Mouse (Mus musculus) urinary bladder, adult 18-20 months (tissue): ENCODE measurements around the gene Fastkd5.
A peak's percentile ranks its signal among the peaks of the same experiment; 100 is the strongest.

Source experiments
- DNase-seq, 2 experiments: peaks; one replicate each; pipeline ENCODE4 v3.0.0; 2022; ENCODE audit warnings: low spot score in 2 of 2, mixed read lengths in 2 of 2

Gene Fastkd5

DNA sequence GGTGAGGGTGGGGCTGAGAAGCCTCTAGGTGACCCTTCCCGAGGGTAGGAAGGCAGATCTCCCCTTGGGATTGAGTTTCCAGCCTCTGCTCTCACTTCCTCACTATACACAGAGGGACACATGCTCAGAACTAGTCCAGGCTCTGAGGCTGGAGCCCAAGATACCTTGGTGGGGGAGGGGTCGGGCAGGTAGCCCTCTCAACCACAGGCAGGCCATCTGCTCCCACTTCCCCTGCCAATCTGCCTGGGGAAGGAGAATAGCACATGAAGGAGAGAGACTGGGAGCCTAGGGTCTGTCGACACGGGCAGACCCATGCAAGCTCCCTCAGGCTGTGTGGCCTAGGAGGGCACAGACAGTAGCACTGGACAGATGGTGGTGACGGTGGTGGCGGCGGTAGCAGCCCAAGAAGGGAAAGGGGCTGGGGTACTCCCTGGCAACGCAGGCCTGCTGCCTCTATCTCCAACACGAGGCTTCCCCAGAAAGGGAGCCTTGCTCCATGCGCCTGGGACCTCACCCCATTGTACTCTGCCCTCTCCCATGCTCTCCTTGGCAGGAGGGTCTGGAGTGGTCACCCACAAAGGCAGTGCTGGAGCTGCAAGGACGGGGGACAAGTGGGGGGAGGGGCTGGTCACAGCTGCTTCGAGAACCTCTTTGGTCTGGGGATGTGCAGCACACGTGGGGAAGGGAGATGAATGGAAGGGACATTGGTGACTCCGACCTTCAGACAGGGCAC lies 4.3 kb upstream of the Fastkd5 start:
- no peak for DNase-seq

DNA sequence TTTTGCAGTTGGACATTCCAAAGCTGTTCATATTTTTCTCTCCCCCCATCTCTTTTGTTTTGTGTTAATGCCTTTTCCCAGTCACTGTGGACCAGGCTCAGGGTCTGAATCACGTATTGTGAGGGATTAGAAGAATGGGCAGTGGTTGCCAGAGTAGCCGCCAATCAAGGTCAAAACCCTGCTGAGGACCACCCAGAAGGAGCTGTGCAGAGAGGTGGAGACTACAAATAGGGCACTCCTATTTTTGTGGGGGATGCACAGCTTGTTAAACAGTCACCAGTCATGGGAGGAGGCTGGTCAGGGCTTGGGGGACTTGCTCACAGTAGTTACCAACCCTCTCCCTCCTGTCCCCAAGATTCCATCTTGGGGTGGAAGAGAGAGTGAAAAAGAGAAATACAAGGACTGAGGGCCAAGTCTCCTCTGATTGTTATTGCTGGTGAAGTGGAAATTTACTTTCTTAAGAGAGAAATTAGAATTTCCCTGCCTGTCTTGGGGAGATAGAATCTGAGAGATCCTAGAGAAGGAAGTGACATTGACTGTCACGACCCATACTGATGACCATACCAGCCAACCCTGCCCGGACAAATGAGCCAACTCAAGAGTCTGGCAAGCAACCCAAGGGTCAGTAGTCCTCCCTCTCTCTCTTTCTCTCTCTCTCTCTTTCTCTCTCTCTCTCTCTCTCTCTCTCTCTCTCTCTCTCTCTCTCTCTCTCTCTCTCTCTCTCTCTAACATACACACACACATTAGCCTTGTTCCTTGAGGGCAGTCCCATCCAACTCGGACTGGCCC lies 3.3 kb upstream of the Fastkd5 start:
- no peak for DNase-seq

DNA sequence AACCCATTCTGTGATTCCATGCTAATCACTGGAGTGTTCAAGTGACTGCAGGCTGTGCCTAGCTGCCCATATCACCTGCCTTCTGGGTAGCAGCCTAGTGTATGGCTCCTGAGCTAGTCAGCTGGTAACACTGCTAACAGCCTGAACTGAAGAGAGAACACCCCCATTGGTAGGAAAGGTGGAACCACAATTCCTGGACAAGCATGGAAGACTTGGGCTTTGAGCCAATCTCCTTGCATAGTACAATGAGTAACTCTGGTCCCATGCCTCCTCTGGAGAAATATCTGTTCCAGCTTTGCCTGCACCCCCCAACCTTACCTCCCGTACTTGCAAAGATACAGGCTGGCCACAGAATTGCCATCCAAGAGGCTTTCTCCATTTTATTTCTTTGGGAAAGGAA lies 2.6 kb upstream of the Fastkd5 start:
- DNase-seq: no peak

DNA sequence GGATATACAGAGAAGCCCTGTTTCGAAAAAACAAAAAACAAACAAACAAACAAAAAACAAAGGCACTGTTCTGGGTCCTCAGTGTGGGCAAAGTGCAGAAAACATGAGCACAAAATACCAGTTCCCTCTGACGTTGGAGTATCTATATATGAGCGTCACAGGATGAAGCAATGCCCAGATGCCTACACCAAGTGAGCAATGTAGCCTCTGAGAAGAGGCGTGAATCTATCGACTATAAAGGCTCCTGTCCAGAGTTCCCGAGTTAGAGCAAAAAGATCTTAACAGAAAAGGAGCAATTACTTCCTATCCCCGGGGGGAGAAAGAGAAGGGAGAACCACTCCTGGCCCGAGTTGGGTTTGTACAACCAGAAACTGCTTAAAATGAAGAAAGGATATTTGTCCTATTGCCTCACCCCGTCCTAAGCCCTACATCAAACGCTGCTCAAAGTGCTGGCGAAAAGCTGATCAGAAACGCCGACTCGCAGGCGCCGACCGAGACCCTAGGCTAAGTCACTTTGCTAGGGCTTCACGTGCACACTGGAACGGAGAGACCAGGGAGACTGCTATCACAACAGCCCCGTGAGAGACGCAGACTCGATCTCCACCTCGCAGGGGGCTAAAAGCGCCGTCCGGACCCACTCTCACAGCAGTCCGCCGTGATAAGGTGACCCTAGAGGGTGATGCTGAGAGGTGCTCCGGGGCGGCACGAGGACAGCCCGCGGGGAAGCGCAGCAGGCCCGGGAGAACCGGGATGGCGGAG lies 568 bp downstream of the Fastkd5 start:
- no peak for DNase-seq

DNA sequence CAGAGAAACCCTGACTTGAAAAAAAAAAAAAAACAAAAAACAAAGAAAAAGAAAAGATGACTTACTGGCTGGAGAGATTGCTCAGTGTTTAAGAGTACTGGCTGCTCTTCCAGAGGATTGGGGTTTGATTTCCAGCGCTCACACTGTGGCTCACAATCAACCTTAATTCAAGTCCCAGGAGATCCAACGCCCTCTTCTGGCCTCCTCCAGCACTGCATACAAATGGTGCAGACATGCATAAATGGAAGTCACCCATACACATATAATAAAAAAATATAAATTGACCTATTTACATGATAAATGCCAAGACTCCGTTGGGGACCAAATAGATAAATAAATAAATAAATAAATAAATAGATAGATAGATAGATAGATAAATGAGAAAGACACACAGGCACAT lies 1.4 kb downstream of the Fastkd5 start:
- DNase-seq: no peak

DNA sequence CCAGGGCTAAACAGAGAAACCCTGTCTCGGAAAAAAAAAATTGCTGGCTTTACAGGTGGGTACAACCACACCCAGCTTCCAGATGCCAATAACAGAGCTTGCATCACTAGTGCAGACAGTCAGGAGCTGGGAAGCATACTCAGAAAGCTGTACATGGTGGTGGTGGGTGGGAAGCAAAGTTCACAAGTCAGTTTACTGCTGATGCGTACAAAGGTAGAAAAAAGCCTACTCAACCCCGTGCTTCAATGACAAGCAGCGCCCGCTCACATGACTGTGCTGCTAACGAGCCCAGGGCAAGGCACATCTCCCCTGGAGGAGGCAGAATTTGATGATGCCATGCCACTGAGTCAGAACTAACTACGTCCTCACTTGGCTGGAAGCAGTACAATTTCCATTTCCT lies 10.9 kb downstream of the Fastkd5 start:
- no peak for DNase-seq

DNA sequence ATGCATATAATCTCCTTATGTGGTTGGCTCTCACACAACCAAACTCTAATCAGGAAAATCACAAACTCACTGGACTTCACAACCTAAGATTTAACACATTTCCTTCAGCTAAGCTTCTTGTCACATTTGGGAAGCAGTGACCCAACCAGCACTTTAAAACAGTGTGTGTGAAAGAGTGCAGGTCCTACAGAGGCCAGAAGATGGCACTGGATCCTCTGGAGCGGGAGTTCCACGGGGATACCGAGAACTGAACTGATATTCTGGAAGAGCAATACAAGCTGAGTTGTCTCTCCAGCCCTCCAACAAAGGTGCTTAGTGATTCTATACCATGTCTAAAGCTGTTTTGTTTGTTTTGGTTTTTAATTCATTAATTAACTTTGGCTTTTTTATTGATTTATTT lies 16.7 kb downstream of the Fastkd5 start:
- no peak for DNase-seq

DNA sequence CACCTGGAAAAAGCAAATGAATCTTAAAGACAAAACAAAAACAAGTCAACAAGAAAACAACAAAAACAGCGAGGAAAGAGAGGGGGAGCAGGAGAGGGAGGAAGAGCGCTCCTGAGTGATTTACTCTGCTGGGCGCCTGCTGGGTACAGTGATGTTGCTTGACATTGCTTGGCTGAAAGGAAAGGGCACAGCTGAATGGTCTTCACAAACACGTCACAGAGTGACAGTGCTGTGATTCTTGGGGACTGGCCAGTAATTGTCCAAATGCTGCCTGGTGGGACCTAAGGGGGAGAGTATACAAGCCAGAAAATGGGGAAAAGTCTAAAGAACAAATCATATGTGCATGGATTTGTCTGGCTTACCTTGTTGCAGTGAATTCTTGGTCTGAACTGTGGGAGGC lies 27.6 kb downstream of the Fastkd5 start:
- DNase-seq: no peak

DNA sequence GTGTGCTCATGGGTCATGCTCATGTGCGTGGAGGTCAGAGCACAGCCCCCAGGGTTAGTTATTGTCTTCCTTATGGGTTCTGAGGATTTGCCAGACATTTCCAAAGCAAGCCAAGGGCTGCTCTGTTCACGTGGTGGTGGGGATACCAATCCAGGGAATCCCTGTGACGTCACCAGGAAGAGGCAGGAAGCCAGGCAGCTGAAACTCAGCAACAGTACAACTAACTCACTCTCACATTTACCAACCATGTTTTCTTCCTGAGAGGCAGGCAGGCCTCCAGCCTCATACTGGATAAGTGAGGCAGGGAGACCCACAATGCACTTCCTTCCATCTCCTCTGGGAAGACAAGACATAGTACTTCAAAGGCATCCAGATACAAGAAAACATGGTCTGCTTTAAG lies 31.4 kb downstream of the Fastkd5 start:
- no peak for DNase-seq

DNA sequence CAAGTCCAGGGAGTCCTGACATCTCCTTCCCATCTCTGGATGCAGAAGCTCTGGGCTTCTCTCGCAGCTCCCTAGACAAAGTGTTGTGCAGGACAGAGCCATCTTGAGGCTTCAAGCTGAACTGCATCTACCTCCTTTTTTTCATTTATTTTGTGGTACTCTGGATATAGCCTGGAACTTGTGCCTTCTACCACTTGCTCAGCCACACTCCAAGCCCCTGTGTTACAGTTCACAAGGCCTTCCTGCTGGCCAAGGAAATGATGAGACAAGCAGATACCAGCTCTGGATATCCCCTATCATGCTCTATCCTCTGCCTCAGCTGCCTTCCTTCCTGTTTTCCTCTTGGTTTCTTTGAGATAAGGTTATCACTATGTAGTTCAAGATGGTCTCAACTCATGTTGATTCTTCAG lies 32.2 kb downstream of the Fastkd5 start:
- DNase-seq: no peak

DNA sequence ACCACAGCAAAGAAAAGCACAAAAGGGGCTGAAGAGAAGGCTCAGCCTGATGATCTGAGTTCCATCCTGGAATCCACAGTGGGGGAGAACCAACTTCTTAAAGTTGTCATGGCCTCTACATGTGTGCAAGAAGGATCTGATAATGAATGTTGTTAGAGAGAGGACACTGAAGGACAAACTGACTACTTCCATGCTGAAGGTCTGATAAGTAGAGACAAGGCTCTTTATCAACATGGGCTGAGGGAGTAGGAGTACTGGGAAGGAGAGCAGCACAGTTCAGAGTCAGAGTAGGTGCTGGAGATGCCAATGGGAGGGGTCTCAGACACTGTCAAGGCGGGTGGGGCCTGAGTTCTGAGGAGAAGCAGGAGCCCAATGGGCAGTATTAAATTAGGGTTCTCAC lies 34.2 kb downstream of the Fastkd5 start:
- DNase-seq: no peak

DNA sequence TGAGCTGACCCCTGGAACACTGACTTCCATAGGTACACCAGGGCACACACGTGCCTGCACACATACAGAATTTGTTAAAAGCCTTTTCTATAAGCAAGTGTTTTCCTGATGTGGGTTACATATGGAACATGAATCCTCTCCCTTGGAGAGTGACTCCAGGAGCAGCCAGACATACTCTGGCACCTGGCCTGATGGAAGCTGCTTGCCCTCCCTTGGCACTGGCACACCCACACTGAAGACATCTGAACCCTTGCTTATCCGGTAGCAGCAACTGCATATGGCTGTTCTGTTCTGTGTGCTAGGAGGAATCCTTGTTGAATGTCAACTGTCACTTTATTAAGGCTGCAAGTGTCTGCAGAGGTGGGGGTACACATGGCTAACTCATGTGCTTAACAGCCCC lies 38.8 kb downstream of the Fastkd5 start:
- DNase-seq: no peak

DNA sequence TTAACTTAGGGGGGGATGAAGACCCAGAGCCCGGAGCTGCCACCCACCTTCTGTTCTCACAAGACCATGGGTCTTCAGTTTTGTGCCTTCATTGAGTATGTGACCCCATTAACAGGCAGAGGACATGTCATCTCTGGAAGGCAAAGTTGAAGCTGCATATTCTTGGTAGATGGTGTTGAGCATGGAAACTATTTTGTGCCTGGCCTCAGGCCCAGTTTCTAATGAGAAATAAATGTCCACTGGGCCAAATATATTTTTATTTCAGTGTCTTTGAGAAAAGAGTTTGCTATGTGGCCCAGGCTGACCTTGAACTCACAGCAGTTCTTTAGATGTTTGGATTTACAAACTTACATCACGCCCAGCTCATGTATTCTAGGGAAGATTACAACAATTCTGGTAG lies 40.1 kb downstream of the Fastkd5 start:
- DNase-seq: no peak

DNA sequence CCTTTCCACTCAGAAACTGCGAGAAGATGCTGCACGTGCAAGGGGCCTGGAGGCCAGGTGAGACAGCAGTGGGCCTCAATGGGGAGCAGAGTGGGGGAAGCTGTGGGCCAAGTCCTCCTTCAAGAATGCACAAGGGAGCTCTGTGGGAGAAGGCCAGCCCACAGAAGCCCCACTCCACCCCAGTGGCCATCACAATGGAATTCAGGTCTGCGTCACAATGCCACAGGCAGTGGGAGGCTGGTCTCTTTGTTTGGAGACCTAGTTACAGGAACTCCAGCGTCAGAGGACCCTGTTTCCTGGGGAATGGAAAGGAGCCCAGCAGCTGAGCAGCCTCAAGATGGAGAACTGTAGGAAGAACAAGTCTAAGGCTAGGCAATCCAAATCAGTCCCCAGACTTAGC lies 40.7 kb downstream of the Fastkd5 start:
- DNase-seq: no peak

DNA sequence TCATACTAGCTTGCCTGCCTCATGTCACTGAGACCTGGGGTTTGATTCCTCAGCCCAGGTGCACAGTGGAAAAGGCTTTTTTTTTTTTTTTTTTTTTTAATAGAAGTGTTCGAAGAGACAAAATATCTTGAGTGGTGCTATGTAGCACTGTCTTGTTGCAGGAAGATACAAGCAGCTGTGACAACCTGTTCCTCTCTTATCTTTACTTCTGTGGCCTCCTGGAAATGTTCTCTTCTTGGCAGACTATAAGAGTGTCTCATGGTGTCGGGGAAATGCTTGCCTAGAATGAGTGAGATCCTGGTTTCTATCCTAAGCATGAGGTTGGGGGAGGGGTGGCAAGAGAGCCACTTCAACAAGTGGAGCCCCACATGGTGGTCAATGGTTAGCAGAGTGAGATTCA lies 41.5 kb downstream of the Fastkd5 start:
- no peak for DNase-seq

DNA sequence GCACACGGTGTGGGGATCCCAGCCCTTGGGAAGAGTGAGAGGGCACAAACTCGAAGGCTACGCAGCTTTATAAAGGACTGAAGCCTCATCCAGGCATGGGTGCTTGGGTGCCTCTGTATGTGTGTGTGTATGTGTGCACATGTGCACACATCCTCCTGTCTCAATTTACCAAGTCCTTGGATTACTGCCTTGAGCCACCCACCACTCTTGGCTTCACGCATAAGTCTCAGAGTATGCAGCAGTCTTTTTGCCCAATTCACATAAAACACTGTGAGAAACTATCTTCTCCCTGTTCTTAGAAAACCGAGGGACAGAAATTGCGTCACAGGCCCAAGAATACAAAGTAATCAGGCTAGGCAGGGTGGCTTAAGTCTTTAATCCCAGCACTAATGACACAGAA lies 43.8 kb downstream of the Fastkd5 start:
- no peak for DNase-seq

DNA sequence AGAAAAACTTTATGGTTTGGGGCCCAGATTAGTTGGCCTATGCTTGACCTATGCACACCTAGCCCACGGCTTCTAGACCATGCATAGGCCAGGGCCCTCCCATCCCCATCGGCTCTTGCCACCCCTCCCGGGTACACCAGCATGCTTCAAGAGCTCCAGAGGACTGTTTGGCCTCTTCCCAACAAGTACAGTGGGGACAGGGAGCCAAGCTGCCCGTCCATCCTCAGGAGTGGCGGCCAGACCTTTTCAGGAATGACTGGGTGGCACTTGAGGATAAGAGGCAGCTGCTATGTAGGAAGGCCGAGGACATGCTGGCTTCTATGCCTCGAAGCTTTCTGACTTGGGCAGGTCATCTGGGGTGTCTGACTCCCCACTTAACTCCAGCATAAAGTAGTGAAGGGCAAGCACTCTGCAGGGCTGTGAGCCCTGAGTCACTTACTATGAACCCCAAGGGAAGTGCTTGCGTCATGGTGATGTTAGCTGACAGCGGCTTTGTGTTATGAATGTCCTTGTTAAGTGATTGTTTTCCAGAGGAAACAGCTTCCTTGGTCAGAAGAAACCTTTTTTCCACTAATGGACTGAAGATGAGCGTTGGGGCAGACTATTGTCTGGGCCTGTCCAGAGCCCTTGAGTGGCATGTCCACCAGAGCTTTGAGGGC lies 45.8 kb downstream of the Fastkd5 start:
- DNase-seq: no peak

DNA sequence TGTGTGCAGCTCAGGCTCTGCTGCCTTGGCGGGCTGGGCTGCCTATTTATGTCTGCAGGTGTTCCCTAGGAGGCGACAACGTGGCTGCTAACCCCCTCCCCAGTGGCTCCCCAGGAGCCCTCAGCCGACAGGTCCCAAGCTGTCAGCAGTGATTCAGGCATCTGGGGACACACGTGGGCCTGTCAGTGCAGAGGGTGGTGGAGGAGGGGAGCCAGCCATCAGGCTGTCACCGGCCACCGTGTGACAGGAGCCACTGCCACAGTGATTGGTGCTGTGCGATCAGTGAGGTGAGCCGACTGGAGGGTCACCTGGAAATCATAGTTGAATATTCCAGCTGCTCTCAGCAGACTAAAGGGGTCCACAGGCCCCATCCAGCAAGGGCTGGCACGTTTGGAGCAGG lies 47.3 kb downstream of the Fastkd5 start, which contains the start of gene Avp:
Gene Avp, minus strand, starts transcription at position 3 of the 400 bp plus-strand sequence.
- DNase-seq: no peak

DNA sequence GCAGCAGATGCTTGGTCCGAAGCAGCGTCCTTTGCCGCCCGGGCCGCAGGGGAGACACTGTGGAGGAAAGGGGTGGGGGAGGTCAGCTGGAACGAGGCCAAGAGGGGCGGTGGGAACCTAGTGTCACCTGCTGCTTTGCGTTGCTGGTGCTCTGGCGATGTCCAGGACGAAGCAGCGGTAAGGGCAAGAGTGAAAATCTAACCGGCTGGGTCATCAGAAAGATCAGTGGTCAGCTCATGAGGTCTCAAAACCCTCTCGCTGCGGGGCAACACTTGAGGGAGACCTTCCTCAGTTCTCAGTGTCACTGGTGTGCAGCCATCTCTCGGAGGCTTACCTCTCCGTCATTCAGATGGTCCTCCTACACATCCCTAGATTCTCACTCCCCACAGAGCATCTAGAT lies 48.6 kb downstream of the Fastkd5 start:
- no peak for DNase-seq

DNA sequence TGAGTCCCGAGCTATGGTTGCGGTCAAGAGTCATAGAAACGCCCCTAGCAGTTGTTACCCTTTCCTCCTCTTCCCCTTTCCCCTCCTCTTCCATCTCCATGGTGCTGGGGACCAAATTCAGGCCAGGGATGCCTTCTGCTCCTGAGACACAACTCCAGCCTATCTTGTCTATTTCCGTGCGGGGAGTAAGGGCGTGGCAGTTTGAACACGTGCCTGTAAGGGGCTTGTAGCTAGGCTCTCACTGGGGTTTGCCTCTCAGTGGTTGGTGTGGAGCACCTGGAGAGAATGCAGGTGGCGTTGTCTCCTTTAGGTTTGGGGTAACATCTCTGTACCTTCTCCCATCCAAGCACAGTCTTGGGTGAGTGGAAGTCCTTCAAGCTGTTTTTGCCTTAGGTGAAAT lies 50.0 kb downstream of the Fastkd5 start:
- no peak for DNase-seq

DNA sequence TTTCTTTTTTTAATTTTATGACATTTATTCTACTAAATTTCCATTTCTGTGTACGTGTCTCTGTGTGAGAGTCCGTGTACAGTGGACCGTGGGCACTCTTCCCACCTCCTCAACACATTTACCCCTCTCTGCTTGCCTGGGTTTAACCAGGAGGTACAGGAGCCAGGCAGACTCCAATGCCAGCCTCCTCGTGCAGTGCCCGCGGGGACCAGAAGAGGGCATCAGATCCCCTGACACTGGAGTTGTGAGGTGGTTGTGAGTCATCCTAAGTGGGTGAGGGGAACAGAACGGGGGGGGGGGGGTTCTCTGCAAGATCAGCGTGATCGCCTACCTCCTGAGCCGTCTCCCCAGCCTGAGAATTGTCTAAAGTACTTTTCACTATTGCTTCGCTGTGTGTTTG lies 51.7 kb downstream of the Fastkd5 start:
- peak; percentile 22 to 60 for DNase-seq

DNA sequence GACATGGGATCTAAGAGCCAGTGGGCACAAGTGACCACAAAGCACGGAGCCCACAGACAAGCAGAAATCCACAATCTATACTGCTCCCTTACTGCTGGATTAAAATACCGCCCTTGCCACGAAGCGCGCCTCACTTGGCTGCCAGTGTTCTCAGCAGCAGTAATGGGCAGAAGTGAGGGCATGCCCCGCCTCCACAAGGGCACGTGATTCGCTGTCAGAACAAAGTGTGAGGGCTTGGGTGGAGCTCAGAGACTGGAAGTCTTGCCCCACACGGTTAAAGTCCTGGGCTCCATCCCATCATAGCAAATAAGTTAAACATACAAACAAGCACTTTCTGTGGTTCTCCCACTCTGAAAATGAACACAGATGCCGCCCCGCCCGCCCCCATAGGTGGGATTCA lies 52.2 kb downstream of the Fastkd5 start:
- peak; percentile 18 to 20 for DNase-seq
